Mouse (Mus musculus) splenic B cell, adult 2 months (primary cell): ENCODE measurements around the gene Wfdc1.

Source experiments
- DNase-seq: peaks from one replicate; pipeline ENCODE4 v3.0.0-alpha.2; 2011; ENCODE audit warnings: low read depth, low spot score
- H3K27me3 ChIP-seq: 2 replicates; pipeline ENCODE4 v1.6.1; 2012; ENCODE audit warnings: mild to moderate bottlenecking, low read length, moderate library complexity, mixed read lengths; ENCODE audit not compliant: control insufficient read depth, poor library complexity, insufficient read depth, severe bottlenecking
- H3K36me3 ChIP-seq: 2 replicates; pipeline ENCODE4 v1.6.1; 2012; ENCODE audit warnings: mild to moderate bottlenecking, low read length, moderate library complexity, mixed read lengths; ENCODE audit not compliant: control insufficient read depth, poor library complexity, insufficient read depth, severe bottlenecking

Wfdc1 gene

DNA sequence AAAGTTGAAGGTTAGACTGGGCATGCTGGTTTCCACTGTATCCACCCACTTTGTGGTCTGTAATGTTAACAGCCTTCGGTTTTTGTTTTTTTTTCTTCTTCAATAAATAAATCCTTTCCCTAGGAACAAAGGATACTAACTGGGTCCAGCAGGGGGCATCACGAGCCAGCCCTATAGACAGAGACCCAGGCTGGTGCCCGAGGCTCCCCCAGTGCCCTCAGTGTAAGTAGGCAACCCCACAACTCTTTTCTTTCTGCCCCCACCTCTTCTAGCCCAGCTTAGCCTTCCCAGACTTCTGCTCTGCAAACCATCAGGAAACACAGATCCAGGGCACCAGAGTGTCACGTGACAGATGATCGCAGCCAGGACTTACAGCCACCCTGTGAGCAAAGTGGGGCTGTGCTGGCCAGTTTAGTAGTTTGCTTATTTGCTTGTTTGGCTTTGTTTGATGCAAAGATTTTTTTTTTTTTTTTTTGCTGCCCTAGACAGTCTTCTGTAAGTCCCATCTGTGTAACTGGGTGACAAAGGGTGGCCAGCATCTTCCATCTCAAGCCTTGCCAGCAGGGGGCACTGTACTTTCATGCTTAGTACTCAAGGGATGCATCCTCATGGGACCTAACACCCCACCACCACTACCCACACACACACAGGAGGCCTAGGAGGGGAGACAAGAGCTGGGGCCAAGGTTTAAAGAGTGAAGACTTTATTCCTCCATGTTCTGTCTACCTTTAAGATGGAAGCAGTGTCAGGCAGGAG lies 9.3 kb upstream of the Wfdc1 start:
- Histone ChIP-seq H3K36me3 (no peaks in the 10 kb centered on the region; the same call in 1 of the 2 replicates), H3K27me3 (no peaks in the 10 kb centered on the region)
- DNase-seq: peak; percentile 46

DNA sequence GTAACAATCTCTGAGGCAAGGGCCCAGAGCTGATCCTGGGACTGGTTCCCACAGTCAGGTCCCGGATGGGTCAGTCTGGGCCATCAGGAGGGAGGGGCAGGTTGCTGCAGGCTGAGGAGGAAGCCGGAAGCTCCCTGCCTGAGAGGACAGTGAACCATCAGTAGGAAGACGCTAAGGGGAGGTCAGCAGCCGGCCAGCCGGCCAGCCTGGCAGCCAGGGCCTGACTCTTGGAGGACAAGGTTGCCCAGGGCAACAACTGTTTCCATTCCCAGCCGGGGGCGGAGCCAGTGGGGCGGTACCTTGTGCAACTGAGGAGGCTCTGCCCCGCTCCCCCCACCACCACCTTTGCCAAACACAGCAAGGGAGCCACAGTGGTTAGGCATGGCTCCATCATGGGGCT lies 5.1 kb upstream of the Wfdc1 start:
- no peaks in the 10 kb centered on the region; the same call in 1 of the 2 replicates for H3K36me3 ChIP-seq
- no peaks in the 10 kb centered on the region for H3K27me3 ChIP-seq
- no peak for DNase-seq

DNA sequence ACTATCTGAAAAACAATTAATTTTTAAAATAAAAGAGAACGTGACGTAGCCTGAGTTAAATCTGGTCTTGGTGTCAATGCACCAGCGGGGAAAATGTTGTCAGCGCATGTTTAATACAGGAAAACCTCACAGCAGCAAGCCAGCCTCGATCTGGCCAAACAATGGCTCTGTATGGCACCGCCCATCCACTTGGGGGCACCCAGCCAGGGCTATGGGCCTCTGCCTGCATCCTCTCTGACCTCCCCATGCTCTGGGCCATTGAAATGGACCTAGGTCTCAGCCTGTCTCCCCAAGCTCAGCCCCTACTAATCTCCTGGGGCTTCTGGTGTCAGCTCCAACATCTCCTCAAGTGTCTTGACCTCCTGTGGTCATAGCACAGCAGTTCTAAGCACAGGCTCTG lies 4.3 kb upstream of the Wfdc1 start:
- H3K36me3 ChIP-seq: no peaks in the 10 kb centered on the region
- no peaks in the 10 kb centered on the region for H3K27me3 ChIP-seq
- DNase-seq: no peak

DNA sequence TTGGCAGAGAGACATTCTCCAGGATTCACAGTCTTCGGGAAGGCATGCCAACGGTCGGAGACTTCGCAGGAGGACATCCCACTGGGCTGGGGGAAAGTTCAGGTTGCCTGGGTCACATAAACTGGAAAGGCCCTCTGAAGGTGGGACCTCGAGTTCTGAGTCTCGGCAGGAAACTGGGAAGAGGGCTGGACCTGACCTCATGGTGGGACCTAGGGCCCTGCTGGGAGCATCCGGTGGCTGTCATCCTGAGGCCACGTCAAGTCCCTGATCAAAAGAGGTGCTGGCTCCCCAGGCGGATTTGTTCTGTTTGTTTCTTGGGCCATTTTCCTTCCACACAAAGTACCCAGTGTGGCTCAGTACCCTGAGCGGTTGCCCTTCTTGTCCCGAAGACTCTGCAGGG lies 2.7 kb upstream of the Wfdc1 start:
- Histone ChIP-seq H3K27me3 (no peaks in the 10 kb centered on the region), H3K36me3 (no peaks in the 10 kb centered on the region)
- no peak for DNase-seq

DNA sequence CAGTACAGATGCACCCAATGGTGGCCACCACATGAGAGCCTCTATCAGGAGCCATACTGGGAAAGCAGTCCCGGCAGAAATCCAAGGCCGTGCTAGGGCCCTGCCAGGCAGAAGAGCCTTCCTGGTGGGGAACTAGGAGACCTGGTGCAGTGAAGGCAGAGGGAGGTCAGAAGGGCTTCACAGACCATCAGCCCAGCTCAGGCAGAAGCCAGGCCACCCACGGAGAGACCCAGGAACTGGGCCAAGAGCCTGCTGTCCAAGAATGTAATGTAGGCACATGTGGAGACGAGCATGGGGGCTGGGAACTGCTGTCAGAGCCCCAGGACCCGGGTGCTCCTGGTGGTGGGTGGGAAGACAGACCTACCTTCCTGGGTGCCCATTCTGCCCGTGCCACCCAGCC lies 895 bp upstream of the Wfdc1 start:
- Histone ChIP-seq H3K27me3 (no peaks in the 10 kb centered on the region), H3K36me3 (no peaks in the 10 kb centered on the region)
- no peak for DNase-seq

DNA sequence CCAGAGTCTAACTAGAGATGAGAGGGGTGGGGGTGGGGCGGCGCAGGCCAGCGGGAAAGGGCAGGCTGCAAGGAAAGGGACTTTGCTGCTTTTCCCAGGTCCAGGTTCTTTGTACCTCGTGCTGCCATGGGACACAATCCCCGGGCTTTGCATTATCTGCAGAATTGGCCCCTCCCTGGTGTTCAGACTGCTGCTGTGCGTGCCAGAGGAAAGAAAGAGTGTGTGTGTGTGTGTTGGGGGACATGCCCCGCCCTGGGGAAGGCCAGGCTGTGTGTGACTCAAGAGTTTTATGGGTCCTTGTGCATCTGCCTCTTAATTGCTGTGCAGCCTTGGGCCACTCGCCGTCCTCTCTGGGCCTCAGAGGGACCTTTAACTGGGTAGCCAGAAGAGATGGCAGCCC lies 2.3 kb downstream of the Wfdc1 start:
- Histone ChIP-seq H3K27me3 (no peaks in the 10 kb centered on the region), H3K36me3 (no peaks in the 10 kb centered on the region)
- no peak for DNase-seq

DNA sequence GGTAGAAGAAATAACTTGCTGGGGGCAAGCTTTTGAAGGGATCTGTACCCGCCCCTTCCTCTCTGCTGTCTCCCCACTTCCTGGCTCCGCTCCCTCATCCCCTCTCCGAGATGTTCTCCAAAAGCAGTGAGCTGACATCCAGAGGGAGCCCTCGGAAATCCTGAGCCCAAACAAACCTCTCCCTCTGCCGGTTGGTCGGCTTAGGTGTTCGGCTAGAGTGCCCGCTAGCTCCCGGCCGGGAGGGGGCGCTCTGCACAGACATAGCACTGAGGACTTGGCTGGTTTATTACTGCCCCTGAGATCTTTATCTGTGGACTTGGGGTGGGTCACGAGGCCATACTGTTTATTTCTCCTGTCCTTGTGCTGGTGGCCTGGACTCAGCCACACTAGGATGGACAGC lies 3.1 kb downstream of the Wfdc1 start:
- Histone ChIP-seq H3K36me3 (no peaks in the 10 kb centered on the region), H3K27me3 (no peaks in the 10 kb centered on the region)
- peak; percentile 34 for DNase-seq

DNA sequence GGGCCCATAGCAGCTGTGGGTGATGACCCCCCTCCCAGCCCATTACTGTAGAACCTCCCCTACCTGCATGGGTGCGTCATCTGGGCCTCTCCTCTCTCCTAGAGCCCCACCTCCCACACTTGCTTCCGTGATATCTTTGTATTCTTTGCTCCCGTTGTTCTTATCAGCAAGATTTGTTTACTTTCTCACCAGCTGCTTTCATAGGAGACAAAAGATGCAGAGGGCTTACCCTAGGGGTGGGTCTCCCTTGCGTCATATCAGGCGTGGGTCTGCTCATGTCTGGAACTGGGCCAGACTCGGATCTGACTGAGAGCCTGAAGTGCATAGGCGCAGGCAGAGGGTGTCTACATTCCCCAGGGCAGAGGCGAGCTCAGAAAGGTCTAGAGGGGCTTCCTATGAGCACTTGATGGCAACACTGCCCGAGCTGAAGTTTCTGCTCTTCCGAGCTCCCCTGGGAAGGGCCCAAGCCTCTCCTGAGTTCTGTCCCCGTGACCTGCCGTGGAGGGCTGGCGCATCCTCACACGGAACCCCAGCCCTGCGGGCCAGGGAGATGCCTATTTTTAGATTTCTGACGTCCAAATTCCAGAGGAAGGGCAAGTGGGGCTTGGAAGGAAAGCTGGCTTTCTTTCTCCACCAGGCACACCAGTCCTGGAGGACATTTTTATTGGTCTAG lies 4.4 kb downstream of the Wfdc1 start:
- H3K36me3 ChIP-seq: no peaks in the 10 kb centered on the region
- no peaks in the 10 kb centered on the region for H3K27me3 ChIP-seq
- DNase-seq: no peak

DNA sequence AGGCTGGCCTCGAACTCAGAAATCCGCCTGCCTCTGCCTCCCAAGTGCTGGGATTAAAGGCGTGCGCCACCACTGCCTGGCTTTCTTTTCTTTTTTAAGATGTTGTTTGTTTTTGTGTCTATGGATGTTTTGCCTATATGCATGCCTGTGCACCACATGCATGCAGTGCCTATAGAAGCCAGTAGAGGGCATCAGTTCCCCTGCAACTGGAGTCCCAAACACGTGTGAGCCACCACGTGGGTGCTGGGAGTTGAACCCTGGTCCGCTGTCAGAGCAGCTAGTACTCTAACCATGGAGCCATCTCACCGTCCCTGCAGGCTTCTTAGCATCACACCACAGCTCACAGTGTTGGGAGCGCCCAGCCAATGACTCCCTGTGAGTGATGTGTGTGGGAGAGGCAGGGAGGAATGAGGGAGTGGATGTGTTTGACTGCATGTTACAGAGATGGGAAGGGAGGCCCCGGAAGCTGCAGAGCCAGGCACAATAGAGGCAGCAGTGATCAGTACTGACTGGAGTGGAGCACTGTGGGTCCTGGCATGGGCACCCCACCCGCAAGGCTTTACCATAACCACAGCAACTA lies 7.9 kb downstream of the Wfdc1 start:
- H3K36me3 ChIP-seq: no peaks in the 10 kb centered on the region
- DNase-seq: peak; percentile 15
- no peaks in the 10 kb centered on the region for H3K27me3 ChIP-seq

DNA sequence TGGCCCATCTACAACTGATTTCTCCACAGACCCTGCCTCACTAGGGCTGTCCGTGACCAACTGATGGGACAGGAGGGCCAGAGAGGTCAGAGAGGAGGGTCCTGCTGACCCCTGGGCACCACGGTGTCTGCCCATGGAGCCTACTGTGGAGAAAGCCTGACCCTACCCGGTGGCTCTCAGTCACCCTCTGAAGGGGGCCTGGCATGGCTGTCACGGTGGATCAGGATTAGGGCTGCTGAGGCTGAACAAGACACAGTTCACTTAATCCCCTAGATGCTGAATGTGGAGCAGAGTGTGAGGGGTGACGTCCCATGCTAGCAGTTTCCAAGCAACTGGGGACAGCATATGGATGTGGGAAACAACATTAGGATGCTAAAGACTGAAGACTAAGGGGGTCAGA lies 9.3 kb downstream of the Wfdc1 start:
- DNase-seq: no peak
- no peaks in the 10 kb centered on the region for H3K27me3 ChIP-seq
- no peaks in the 10 kb centered on the region for H3K36me3 ChIP-seq

DNA sequence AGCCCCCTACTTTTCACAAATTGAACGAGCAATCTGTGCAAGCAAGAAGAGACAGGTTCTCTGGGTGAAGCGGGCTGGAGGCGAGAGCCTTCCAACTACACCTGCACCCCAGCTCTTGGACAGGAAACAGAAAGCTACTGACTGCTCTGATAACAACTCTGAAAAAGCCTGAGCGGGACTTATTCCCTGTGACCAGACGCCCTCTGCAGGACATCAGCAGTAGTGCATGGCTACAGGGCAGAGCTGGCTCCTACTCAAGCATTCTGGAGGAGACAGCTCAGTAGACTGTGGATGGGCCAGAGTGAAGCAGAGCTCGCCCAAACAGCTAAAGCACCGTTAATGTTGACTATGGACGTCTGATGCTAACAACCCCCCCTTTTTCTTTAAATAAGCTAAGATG lies 10.2 kb downstream of the Wfdc1 start:
- Histone ChIP-seq H3K36me3 (no peaks in the 10 kb centered on the region), H3K27me3 (no peaks in the 10 kb centered on the region)
- DNase-seq: peak; percentile 86

DNA sequence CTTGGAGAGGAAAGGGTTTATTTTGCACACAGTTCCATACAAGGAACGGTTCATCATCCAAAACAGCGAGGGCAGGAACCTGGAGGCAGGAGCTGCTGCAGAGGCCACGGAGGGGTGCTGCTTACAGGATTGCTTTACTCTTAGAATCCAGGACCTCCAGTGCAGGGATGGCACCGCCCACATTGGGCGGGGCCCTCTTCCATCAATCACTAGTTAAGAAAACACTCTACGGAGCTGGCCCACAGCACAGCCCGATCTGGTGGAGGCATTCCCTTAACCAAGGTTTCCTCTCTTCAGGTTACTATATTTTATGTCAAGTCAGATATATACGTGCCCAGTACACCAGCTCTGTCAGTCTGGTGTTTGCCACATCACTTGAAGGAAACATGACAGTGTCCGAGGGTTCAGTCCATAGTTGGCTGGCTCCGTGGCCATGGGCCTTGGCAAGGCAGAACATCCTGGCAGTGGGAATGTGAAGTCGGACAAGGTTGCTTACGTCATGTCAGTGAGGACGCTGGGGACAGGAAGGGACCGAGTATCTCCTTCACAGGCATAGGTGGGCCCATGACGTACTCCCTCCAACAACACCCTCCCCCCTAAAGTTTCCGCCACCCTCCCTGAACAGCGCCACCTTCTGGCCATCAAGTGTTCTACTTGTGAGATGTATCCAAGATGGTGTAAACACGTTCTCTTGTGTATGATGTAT lies 12.1 kb downstream of the Wfdc1 start:
- Histone ChIP-seq H3K36me3 (no peaks in the 10 kb centered on the region), H3K27me3 (no peaks in the 10 kb centered on the region)
- peak; percentile 53 for DNase-seq

DNA sequence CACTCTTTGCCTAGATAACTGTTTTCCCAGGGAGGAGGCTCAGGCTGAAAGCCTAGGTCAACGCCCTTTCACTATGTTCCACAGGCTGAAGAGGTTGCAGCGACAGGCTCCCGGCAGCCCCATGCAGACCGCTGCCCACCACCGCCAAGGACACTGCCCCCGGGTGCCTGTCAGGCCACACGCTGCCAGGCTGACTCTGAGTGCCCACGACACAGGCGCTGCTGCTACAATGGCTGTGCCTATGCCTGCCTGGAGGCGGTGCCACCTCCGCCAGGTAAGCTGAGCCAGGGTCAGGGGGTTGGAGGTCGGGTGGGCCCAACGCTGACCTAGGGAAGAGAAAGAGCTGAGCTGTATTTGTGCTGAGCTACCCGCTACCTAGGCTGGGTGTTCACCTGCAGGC lies 13.0 kb downstream of the Wfdc1 start:
- H3K27me3 ChIP-seq: no peaks in the 10 kb centered on the region
- DNase-seq: no peak
- no peaks in the 10 kb centered on the region for H3K36me3 ChIP-seq

DNA sequence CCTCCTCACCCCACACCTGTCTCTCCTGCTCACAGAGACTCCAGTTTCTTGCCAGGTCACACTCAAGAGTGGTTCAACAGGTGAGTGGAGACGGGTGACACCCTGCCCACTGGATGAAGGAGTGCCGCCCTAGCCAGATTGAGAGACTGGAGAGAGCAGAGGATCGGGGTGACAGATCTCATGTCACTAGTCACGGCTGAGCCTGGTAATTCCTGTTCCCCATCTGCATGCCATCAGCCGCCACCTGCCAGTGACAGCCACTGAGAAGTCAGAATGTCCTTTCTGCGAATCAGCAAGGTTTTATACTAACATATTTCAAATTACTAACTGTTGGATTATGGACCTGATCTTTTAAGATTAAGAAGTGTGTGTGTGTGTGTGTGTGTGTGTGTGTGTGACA lies 24.4 kb downstream of the Wfdc1 start:
- DNase-seq: no peak
- Histone ChIP-seq H3K36me3 (no peaks in the 10 kb centered on the region), H3K27me3 (no peaks in the 10 kb centered on the region)

DNA sequence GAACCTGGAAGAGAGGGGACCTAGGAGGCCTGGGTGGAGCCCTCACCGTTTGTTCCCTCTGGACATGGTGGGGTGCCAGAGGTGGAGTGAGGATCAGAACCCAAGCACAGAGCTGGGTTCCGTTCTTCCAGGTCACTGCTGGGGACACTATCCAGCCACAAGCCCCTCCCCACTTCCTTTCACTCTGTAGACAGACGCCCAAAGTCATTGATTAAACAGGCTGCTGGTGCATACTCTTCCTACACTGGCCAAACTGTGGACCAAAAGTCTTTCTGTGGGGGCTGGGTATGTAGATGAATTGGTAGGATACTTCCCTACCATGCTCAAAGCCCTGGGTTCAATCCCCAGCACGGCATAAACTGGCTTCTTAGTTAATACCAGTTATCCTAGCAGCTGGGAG lies 25.8 kb downstream of the Wfdc1 start:
- H3K27me3 ChIP-seq: no peaks in the 10 kb centered on the region

More for the DNA sequence above, 25.8 kb downstream of the Wfdc1 start:
- DNase-seq: no peak
- no peaks in the 10 kb centered on the region for H3K36me3 ChIP-seq
